Mouse (Mus musculus) left cerebral cortex, adult 8-10 months (tissue): ENCODE results near the gene Flrt1. TPM values are rescaled to one million over a fixed set of nuclear protein-coding genes. Genes with fewer than 3 reads are reported as not detected.

Source experiments
- DNase-seq, 2 experiments: peaks; one replicate each; pipeline ENCODE4 v3.0.0; 2022; ENCODE audit warnings: low spot score in 2 of 2
- total RNA-seq, 4 experiments: library from RNA; stranded (reverse); gene quantifications; 2 replicates each; pipeline ENCODE4 v1.2.4; 2022

Gene Flrt1
- total RNA-seq, 4 experiments from 2014 or later: 35.6 to 42.2 (median 39.1) TPM

DNA sequence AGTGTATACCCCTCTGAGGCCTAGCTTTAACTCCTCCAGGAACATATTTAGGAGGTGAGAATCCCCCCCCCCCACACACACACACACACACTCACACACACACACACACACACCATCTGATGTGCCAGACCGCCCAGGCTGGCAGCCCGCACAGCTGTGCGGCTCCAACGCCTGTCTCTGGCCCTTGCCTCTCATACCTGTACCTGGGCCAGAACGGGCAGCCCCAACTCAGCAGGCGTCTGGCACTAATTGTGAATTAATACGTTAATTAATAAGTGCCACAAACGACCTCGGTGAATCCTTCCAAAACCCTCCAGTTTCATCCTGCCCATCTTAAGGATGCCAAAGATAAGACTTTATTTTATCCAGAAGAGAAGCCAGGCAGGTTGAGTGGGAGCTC is 27.9 kb upstream of the Flrt1 start:
- DNase-seq: no peak

DNA sequence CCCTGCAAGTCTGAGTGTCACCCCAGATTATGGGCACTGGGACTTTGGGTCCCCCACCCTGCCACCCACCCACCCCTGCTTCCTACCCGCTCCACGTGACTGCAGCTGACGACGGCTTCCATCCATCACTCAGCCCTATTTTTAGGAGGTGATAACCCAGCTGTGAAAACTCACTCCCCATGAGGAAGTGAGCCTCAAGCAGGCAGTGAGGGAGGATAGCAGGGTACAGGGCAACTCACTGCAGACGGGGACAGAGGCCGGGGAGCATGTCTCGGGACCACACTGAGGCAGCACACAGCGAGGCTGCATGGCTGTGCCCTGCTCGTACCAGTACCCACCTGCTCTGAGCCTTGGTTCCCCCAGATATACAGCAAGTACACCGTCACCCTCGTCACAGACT is 24.8 kb upstream of the Flrt1 start:
- DNase-seq: no peak

DNA sequence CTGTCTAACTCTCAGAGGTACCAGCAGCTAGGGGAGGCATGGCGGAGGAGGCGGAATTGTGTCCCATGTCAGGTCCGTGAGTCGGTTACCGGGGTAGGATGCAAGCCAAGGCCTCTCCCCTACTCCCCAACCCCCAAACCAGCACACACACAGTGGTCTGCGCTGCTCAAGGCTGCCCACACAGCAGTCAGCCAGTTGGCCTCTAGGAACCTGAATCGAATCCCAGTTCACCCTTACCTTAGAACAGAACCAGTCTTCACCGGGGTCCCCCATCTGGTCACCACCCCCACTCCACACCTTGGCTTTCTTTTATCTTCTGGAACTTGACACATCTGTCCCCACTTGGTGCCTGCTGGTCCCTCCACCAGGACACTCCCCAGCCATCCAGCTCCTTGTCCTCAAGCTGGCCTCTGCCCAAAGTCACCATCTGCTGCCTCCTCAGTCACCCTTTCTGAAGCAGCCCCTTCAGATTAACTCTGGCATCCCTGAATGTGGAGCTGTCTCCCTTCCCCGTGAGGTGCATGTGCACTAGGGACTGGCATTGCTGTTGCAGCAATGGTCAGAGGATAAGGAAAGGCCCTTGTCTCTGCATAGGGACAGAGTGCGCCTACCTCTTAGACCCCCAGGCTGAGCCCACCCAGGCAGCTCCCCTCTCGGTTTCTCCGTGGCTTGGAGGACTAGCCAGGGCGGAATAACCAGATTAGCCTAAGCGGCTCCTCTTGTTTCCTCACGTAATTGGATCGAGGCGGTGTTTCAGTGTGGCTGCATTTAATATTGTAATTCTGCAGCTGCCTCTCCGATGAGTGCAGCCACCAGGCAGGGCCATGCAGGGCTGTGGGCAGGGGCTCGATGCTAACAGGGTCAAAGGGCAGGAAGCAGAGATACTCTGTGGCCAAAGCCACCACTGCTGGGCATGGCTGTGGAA is 23.3 kb upstream of the Flrt1 start:
- no peak for DNase-seq

DNA sequence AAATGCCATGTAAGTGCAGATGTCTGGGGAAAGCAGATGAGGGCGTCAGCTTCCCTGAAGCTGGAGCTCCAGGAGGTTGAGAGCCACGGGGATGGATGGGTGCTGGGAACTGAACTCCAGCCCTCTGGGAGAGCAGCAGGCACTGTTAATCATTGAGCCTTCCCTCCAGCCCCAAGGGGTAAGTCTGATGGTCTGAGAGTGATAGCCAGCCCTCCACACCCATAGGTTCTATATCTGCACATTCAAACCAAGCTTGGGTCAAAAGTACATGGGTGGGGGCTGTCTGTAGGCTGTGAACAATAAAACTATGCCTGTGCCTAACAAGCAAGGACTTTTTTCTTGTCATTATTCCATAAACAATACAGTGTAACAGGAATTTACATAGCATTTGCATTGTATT is 21.4 kb upstream of the Flrt1 start:
- DNase-seq: no peak

DNA sequence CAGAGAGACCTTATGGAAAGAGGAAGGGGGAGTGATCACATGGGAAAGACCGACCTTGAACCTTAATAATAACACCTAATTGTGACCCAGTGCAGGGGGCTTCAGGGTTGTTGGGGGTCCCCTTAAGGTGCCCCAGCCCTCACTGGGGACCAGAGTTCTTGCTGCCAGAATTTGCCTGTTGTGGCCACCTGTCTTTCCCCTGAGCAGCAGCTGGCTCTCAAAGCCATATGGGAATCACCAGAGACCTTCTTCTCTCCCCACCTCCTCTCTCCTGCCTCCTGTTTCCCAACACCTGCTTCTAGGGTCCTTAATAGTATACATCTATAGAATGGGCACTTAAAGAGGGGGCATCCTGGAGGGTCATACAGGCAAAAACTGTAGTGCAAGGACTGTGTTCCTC is 20.7 kb upstream of the Flrt1 start:
- DNase-seq: no peak

DNA sequence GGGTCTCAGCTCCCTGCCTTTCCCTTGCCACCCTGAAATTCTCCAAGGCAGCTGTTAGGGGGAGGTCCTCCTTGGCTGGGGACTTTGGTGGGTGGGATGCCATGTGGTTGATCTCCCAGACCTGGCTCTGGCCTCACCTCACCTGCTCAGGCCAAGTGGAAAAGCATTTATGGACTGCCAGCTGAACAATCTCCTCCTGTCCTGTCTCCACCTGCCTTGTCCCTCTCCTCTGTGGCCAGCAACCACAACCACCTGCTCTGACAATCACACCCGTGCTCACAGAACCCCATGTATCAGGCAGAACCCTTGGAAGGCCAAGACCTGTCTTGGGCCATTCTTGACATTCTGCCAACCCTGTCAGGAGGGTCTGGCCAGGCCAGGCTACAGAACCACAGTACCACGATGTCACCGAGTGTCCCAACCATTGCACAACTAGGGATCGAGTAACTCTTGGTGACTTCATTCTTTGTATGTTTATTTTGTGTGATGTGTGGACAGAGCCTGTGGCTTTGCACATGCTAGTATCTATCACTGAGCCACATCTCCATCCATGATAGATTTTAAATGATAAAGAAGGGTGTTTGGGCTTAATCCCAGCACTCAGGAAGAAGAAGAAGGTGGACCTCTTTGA is 20.1 kb upstream of the Flrt1 start:
- no peak for DNase-seq

DNA sequence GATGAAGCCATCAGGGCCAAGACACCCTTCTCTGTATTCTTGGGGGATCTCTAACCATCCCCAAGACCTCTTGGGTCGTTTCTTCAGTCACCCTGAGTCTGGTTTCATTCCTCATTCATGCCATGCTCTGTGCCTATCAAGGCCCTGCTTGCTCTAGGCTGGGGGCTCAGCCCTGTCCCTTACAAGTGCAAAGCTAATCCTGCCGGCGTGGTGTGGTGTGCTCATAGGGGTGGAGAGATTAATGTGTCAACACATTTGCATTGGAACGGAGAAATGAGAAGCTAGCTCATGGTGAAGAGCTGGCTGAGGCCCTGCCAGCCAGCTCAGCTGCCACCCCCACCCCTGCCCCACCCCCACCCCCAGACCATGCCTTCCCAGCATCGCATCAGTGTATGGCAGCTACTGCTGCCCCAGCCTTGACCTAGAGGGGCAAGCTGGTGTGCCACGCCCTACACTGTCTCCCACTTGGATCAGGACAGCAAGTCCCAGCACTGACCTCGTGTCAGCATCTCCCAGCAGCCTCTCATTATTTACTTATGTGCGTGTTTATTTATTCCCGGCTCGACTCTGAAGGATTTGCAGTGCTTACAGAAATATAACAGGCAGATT is 17.3 kb upstream of the Flrt1 start:
- no peak for DNase-seq

DNA sequence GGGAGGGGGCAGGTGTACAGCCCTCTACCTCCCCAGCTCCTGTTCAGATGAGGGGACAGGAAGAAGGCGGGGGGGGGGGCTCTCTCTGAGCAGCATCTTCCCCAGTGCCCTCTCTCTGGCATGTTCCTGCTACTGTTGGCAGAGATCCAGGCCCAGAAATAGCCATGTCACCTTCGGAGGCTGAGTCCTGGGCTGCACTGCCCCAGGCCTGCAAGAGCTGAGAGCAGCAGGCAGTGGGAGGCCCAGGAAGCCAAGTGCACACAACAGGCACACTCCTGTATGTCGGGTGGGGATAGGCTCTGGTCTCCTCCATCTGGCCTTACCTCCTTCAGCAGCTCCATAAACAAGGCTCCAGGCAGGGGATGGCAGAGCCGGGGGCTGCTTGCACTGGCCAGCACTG is 16.7 kb upstream of the Flrt1 start:
- DNase-seq: peak in 1 of 2 experiments; percentile 39

DNA sequence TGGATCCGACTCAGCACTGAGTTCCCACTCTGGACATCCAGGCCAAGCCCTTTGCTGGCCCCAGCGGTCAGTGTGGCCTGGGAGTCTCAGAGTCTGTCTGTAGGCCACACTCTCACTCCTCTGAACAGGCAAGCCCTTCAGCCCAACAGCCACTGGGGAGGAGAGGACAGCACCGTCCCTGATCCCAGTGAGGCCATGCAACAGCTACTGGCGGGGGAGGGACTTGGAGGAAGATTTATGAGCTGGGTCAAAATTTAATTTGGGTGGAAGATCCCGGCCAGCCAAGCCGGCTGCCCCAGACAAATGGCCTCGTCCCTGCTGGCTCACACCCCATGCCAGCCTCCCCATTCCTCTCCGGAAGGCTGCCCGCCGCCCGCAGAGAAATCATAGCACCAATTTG is 15.7 kb upstream of the Flrt1 start:
- no peak for DNase-seq

DNA sequence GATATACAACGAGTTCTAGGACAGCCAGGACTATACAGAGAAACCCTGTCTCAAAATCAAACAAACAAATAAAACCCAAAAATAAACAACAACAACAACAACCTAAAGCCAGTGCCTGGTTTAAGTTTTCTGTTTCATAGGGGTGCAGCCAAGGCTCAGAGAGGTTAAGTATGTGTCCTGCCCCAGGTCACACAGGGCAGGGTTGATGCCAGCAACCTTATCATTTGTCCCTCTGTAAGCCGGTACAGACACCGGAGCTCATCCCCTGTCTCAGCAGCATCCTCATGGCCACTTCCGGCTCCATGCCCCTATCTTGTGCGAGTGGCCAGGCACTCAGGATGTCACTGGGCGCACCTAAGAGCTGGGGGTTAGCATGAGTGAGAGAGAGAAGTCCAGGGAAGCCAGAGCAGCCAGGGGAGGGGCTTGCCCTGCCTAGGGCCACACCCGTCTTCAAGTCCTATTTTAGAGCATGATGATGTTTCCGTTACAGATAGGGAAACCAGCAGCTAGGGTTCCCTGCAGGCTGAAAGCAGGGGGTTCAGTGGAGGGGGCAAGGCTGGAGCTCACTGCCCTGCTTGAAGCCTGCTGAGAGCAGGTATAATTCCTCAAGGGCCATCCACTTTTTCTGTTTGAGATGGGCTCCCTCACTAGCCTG is 12.3 kb upstream of the Flrt1 start:
- no peak for DNase-seq

DNA sequence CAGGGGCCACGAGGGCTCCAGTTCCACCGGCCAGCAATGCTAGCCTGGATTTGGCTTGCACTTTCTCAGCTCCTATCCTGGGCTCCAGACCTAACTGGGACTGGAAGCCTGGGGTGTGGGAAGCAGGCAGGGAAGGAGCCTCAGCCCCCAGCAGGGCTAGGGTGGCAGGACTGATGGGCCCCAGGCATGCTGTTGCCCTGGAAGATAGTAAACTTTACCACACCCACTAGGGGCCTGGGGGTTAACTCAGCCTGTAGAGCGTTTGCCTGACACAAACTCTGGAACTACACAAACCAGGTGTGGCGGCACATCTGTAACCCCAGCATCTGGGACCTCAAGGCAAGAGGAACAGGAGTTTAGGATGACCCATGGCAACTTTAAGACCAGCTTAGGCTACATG is 11.6 kb upstream of the Flrt1 start:
- DNase-seq: no peak

DNA sequence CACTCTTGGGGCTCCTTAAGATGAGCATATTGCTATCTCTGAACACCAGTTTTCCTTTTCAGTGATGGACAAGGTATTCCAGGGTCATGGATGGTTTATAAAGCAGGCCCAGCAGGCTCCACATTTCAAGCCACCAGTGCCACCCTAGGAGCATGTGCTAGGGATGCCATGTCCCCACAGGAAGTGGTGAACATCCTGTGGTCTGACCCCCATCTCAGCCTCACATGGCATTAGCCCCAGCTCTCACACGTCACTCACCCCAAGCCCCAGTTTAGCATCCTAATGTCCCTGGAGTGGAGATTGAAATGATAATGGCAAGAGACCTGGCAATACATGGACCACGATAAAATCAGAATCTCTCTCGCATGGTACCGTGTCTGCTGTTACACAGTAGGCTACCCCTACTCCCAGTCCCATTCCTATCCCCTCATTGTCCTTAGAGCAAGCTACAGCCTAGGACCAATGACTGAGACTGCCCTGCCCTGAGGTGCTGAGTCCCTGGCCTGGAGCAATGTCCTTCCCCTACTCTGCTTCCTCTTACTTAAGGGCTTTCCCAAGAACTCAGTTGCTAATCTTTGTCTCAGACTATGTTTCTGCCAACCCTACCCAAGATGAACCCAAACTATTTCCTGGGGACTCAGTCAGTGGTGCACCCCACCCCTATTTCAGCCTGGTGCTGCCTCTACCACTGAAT is 10.7 kb upstream of the Flrt1 start:
- no peak for DNase-seq

DNA sequence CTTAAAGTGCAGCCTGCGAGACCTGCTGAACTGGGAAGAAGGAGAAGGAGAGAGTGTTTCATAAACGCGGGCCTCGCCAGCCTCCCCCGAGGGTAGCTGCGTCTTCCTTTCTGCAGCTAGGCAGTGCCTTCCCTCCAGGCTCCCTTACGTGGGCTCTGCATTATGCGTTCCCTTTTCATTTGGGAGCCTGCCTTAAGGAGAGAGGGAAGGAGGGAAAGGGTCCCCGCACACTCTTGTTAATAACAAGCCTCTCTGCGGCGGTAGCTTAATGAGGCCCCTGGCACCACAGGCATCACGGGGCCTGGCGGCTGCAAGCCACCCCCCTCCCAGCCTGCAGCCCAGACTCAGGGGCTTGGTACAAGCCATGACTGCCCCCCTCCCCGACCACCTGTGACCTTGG is 8.0 kb upstream of the Flrt1 start:
- no peak for DNase-seq

DNA sequence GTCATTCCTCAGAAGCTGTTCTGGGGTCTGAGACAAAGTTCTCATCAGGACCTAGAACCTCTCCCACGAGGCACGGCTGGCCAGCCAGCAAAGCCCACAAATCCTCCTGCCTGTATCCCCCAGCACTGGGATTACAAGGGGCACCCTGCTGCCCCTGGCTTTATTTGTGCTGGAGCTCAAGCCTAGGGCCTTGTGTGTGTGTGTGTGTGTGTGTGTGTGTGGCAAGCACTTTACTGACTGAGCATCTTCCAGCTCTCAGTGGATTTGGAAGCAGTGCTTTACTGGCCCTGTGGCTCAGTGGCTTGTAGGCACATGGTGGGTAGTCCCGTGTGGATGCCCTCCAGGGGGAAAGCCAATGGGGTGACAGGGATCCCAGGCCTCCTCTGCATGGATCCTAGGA is 7.1 kb upstream of the Flrt1 start:
- no peak for DNase-seq

DNA sequence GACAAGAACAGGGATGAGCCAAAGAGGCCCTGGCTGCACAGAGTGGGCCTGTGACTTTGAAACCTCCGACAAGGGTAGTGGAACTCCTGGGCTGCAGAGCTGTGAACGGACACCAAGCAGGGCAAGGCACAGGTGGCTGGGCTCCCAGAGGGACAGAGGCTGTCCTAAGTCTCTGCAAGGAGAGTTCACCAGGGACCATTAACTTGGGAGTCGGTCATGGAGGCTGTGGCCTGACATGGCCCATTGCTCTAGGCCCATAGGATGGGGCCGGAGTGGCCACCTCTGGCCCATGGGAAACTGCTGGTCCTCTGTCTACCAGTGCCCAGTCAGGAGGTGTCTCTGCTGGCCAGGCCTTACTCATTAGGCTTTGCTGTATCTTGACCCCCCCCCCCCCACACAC is 6.2 kb upstream of the Flrt1 start:
- no peak for DNase-seq

DNA sequence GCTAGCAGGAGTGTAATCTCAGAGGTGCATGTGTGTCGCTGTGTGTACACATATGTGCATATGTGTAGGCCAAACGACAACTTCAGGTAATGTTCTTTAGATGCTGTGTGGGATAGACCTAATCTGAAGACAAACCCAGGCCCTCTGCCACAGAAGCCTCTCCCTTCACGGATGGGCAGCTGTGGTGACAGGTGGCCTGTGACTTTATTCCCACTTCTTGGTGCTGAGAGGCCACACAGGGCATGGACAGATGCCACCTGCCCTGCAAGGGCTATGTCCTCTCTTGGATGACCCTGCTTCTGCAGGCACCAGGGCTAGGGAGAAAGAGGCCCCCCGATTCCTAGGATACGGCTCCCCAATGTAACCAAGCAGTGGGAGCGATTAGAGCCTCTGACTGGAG is 5.8 kb upstream of the Flrt1 start:
- no peak for DNase-seq

DNA sequence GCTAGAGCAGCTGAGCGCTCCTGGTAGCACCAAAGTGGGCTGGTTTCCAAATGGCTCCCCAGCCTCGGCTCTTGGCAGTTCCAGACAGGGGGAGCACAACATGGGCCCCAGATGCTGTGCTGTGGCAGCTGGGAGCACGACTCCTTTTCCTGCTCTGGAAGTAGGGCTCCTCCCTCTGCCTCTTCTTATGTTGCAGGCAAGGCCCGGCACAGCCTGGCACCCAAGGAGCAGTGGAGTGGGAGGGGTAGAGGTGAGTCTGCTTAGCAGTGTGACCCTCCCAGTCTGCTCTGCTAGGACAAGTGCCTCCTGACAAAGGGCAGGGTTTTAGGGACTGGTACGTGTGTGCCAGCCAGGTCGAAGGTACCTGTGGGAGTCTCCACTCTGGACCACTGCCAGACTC is 5.3 kb upstream of the Flrt1 start:
- DNase-seq: no peak

DNA sequence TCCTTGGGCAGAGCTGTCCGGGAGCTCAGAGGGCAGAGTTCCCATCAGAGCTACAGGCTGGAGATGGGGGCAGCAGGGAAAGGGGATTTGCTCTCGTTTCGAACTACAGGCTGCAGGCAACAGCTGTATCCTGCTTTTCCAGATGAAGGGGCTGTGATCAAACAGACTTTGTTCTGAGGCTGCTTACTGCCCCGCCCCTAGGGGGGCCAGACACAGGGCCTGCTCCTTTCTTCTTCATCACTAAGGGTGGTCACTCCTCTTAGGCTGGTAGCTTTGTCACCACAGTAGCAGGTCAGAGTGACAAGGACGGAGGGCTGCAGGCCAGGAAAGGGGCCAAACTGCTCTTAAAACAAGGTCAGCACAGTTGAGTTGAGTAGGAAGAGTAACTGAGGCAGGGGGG is 4.6 kb upstream of the Flrt1 start:
- DNase-seq: no peak

DNA sequence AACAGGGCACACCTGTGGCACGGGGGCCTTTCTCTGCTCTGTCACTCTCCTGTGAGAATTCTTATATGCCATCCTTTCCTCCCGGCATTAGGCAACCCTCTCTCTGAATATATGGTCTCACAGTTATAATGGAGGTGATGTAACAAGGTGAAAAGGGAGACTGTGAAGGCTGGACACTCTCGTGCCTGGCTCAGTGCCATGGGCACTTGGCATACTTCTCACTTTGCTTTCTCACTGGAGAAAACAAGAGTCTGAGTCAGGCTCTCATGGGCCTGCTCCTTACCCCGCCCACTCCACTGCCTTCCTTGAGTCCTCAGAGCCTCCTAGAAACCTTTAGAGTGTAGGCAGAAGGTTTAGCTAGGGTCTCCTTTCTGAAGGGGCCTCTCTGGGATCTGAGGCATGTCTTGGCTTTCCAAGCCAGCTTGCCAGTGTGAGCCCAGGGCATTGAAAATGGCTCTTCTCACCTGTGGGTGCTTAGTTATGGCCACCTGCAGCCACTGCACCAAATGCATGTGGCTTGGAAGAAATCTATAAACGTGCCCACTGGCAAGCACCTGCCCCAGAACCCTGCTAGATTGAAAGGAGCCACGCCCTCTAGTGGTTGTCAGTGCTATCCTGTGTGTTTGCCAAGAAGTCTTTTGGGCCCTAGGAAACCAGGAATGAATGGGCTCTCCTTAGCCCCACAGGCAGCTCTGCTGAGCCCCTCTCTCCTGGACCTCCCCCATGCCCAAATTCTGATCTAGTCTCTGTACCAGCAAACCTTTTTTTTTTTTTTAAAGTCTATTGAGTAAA is 2.8 kb upstream of the Flrt1 start:
- DNase-seq: no peak

DNA sequence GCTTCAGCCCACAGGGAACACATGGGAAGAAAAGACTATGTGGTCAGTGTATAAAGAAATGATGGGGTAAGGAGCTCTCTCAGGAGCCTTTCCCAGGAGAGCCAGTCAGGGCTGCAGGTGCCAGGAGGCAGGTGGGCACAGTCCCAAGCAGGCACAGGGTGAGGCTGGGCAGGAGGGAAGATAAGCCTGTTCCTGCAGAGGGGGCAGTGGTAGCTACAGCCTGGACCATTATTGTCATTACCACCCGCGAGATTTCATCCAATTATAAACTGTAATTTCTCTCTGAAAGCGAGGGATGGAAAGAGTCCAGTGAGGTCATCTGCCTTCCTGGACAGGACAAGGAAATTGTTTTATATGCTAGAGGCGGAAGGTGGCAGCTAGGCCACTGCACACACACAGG is 1.6 kb upstream of the Flrt1 start:
- DNase-seq: no peak

DNA sequence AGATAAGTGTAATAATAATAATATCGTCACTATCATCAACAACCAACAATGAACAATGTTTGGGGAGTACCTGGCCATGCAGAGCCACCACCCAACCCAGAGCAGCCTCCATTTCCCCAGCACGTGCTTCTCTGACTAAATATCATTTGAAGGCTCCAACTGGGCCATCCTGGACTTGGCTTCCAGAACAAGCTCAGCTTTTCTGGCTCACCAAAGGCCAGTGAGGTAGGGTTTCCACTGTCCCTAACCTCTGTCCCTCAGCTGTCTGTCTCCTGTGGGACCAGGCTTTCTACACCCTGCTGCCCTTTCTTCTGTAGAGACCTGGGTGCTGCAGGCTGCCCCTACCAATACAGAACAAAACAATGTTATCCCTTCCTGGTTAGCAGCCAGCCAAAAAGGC is 1.0 kb upstream of the Flrt1 start:
- DNase-seq: no peak
